Comparison of ENCODE assay signal across 11 mouse cellular contexts in genomic region chr12:82664598-82664997, GRCm38 (mm10).
DNase-seq lines count a peak whose midpoint lies in the region; ATAC-seq lines count a peak whose summit lies in the region.
"Had no signal": no experiment of that assay in that cellular context is flagged by ENCODE, and none has a peak within 500 bp of the region (broad histone marks: within the 10 kb centered on the region; RNA-seq: fewer than 3 reads in every experiment).

No protein-coding gene starts in this region.

- 19% methylated on average over 7 of the region's 7 CpGs for WGBS in lung, embryonic 16.5 days
- WGBS in stomach, embryonic 14.5 days: 35% methylated on average over 7 of the region's 7 CpGs
- 77% methylated on average over 7 of the region's 7 CpGs for WGBS in hindbrain, embryonic 14.5 days
- WGBS in midbrain, embryonic 14.5 days: 84% methylated on average over 7 of the region's 7 CpGs

- peak overlapping the region; percentile 51 for H3K27ac ChIP-seq in lung, embryonic 16.5 days (ENCODE audit: low read length)
- H3K27ac ChIP-seq in stomach, embryonic 14.5 days (ENCODE audit: low read length): peak overlapping the region; percentile 55; the same call in 1 of the 2 replicates
- H3K27ac ChIP-seq in hindbrain, embryonic 14.5 days: no peak overlapping the region
- no peak overlapping the region for H3K27ac ChIP-seq in midbrain, embryonic 14.5 days (replicated peaks; ENCODE audit: low read depth, low read length)
- H3K27ac ChIP-seq: macrophage; neural tube, embryonic 12.5 days had no signal

- no peaks in the 10 kb centered on the region for H3K4me1 ChIP-seq in lung, embryonic 16.5 days (replicated peaks; ENCODE audit: control insufficient read depth, insufficient read depth, low read length)
- no peaks in the 10 kb centered on the region for H3K4me1 ChIP-seq in stomach, embryonic 14.5 days (ENCODE audit: control insufficient read depth, insufficient read depth, low read length)
- H3K4me1 ChIP-seq in hindbrain, embryonic 14.5 days (replicated peaks; ENCODE audit: control insufficient read depth, insufficient read depth, low read length): no peaks in the 10 kb centered on the region
- no peaks in the 10 kb centered on the region for H3K4me1 ChIP-seq in midbrain, embryonic 14.5 days (ENCODE audit: control insufficient read depth, insufficient read depth, low read length)
- H3K4me1 ChIP-seq: neural tube, embryonic 12.5 days had no signal

- H3K9me3 ChIP-seq in lung, embryonic 16.5 days (ENCODE audit: control insufficient read depth, low read length): no peaks in the 10 kb centered on the region
- no peaks in the 10 kb centered on the region for H3K9me3 ChIP-seq in stomach, embryonic 14.5 days (ENCODE audit: control insufficient read depth, low read depth, low read length)
- H3K9me3 ChIP-seq in hindbrain, embryonic 14.5 days (ENCODE audit: control insufficient read depth, low read length): no peaks in the 10 kb centered on the region
- no peaks in the 10 kb centered on the region for H3K9me3 ChIP-seq in midbrain, embryonic 14.5 days (ENCODE audit: control insufficient read depth, low read length)
- H3K9me3 ChIP-seq: neural tube, embryonic 12.5 days had no signal

- no peaks in the 10 kb centered on the region for H3K27me3 ChIP-seq in lung, embryonic 16.5 days (ENCODE audit: control insufficient read depth, insufficient read depth, low read depth, low read length)
- H3K27me3 ChIP-seq in stomach, embryonic 14.5 days (ENCODE audit: control insufficient read depth, insufficient read depth, low read length): no peaks in the 10 kb centered on the region
- H3K27me3 ChIP-seq in hindbrain, embryonic 14.5 days (ENCODE audit: control insufficient read depth, insufficient read depth, low read length): no peaks in the 10 kb centered on the region
- H3K27me3 ChIP-seq in midbrain, embryonic 14.5 days (ENCODE audit: control insufficient read depth, insufficient read depth, low read length): no peaks in the 10 kb centered on the region
- H3K27me3 ChIP-seq: neural tube, embryonic 12.5 days had no signal

- DNase-seq in lung, adult 18-20 months: no peak
- DNase-seq in heart, adult 9 months (ENCODE audit: low spot score in 2 of 2): peak; percentile 43 to 49
- peak; percentile 33 to 58 for DNase-seq in left cerebral cortex, adult 18-20 months (ENCODE audit: low spot score in 2 of 2)
- no peak for DNase-seq in hindbrain, embryonic 14.5 days (ENCODE audit: low spot score)
- DNase-seq in midbrain, embryonic 14.5 days: no peak
- no peak for DNase-seq in cerebellum, adult 11-12 months
- DNase-seq: embryo, embryonic 11 days had no signal

- ATAC-seq in lung, embryonic 16.5 days (ENCODE audit: low read depth): peak; percentile 89
- ATAC-seq in stomach, embryonic 14.5 days (ENCODE audit: insufficient number of reproducible peaks, insufficient read depth, low FRiP score, low read depth): no peak
- no peak for ATAC-seq in hindbrain, embryonic 14.5 days (ENCODE audit: low FRiP score)
- no peak for ATAC-seq in midbrain, embryonic 14.5 days (ENCODE audit: low FRiP score, low TSS enrichment)

- H3K36me3 ChIP-seq in lung, embryonic 16.5 days (ENCODE audit: control insufficient read depth, insufficient read depth, low read length): no peaks in the 10 kb centered on the region
- H3K36me3 ChIP-seq in stomach, embryonic 14.5 days (ENCODE audit: control insufficient read depth, insufficient read depth, low read length): no peaks in the 10 kb centered on the region
- H3K36me3 ChIP-seq in hindbrain, embryonic 14.5 days (replicated peaks; ENCODE audit: control insufficient read depth, insufficient read depth): no peaks in the 10 kb centered on the region
- no peaks in the 10 kb centered on the region for H3K36me3 ChIP-seq in midbrain, embryonic 14.5 days (ENCODE audit: control insufficient read depth, insufficient read depth, low read length)
- H3K36me3 ChIP-seq: neural tube, embryonic 12.5 days had no signal

- peak overlapping the region; percentile 7; the same call in 1 of the 2 replicates for H3K4me2 ChIP-seq in lung, embryonic 16.5 days (ENCODE audit: low read depth, low read length)
- no peak overlapping the region for H3K4me2 ChIP-seq in stomach, embryonic 14.5 days (replicated peaks; ENCODE audit: low read depth, low read length)
- H3K4me2 ChIP-seq in hindbrain, embryonic 14.5 days (replicated peaks): no peak overlapping the region
- H3K4me2 ChIP-seq in midbrain, embryonic 14.5 days (ENCODE audit: low read length): no peak overlapping the region
- H3K4me2 ChIP-seq: neural tube, embryonic 12.5 days had no signal

- H3K4me3 ChIP-seq in lung, embryonic 16.5 days (ENCODE audit: low read length): no peak overlapping the region
- no peak overlapping the region for H3K4me3 ChIP-seq in stomach, embryonic 14.5 days (ENCODE audit: low read depth, low read length)
- no peak overlapping the region for H3K4me3 ChIP-seq in hindbrain, embryonic 14.5 days (replicated peaks; ENCODE audit: low read length)
- H3K4me3 ChIP-seq in midbrain, embryonic 14.5 days (replicated peaks; ENCODE audit: low read depth, low read length): no peak overlapping the region
- H3K4me3 ChIP-seq: neural tube, embryonic 12.5 days had no signal

- no peak overlapping the region for H3K9ac ChIP-seq in lung, embryonic 16.5 days (ENCODE audit: low read length)
- H3K9ac ChIP-seq in stomach, embryonic 14.5 days (replicated peaks; ENCODE audit: low read depth, low read length): no peak overlapping the region
- no peak overlapping the region for H3K9ac ChIP-seq in hindbrain, embryonic 14.5 days
- no peak overlapping the region for H3K9ac ChIP-seq in midbrain, embryonic 14.5 days (replicated peaks; ENCODE audit: low read length)
- H3K9ac ChIP-seq: neural tube, embryonic 12.5 days had no signal

Comparison
In these comparisons a context has a peak if more than half of its experiments do, and no peak if none do; other contexts are left out.
1. H3K27ac ChIP-seq: peak in lung, embryonic 16.5 days (single experiment) and stomach, embryonic 14.5 days (single experiment); none in hindbrain, embryonic 14.5 days (single experiment) and midbrain, embryonic 14.5 days (single experiment).
2. DNase-seq: peak in heart, adult 9 months (2 of 2) and left cerebral cortex, adult 18-20 months (2 of 2); none in lung, adult 18-20 months (0 of 2), hindbrain, embryonic 14.5 days (single experiment), midbrain, embryonic 14.5 days (single experiment) and cerebellum, adult 11-12 months (single experiment).